Mouse (Mus musculus): Measurements from ENCODE around the gene Rab43. TPM values are rescaled to one million over a fixed set of nuclear protein-coding genes. Genes with fewer than 3 reads are reported as not detected.
"Not testable (repeated sequence)": the region's sequence is repeated elsewhere in the genome, so short reads cannot be mapped to it uniquely, and the experiment has no call there.

Gene Rab43
- polyA plus RNA-seq, 1 experiment from 2014 or later = 7.5 TPM

DNA sequence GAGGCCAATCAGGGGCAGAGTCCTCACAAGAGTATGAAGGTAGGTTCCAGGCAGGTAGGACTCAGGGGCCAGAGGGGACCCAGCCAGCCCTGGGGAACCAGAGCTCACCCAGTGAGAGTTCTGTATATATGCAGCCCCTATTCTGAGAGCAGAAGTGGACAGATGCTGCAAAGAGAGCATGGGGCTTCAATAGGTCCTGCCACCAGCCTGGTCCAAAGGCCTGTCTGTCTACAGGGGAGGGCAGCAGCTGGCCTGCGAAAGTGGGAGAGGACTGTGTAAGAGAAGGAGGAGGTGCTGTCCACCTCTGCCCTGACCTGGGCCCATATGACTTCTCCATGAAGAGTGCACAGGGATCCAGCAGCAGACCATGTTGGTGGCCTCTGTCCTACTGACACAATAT, 35.3 kb downstream of the Rab43 start:
- DNase-seq (ENCODE audit: low spot score) = no peak

DNA sequence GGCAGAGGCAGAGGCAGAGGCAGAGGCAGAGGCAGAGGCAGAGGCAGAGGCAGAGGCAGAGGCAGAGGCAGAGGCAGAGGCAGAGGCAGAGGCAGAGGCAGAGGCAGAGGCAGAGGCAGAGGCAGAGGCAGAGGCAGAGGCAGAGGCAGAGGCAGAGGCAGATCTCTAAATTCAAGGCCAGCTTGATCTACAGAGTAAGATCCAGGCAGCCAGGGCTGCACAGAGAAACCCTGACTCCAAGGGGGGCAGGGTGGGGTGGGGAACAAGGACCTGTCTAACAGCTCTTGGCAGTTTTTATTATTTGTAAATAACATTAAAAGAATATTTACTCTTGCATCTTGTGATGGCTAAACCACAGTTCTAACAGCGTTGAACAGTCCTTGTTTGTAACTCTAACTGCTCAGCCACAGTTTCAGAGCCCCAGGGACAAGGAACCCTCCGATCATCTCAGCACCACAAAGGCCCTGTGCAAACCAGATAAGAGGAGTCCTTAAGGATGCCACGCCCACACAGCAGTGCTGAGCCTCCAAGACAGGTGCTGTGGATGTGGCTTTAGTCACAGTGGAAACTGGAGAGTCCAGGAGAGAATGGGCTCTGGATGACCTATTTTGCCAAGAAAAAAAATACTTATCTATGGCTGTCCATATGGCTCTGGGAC, 36.2 kb downstream of the Rab43 start:
- no peaks in the 10 kb centered on the region for H3K9me3 ChIP-seq (ENCODE audit: control insufficient read depth, low read length)
- H3K4me1 ChIP-seq (ENCODE audit: control insufficient read depth, insufficient read depth, low read length) = no peaks in the 10 kb centered on the region
- ATAC-seq (ENCODE audit: insufficient number of reproducible peaks, low FRiP score, low TSS enrichment, low read depth) (no peak), DNase-seq (ENCODE audit: low spot score) (no peak)
- no peak overlapping the region for H3K9ac ChIP-seq (ENCODE audit: low read length)
- no peak overlapping the region for H3K27ac ChIP-seq (replicated peaks; ENCODE audit: low read depth, low read length)
- no peaks in the 10 kb centered on the region for H3K27me3 ChIP-seq (ENCODE audit: control insufficient read depth, insufficient read depth, low read length)
- H3K4me2 ChIP-seq (ENCODE audit: low read depth, severe bottlenecking) = no peak overlapping the region
- no peak overlapping the region for H3K4me3 ChIP-seq (ENCODE audit: low read depth, low read length)
- no peaks in the 10 kb centered on the region for H3K36me3 ChIP-seq (ENCODE audit: control insufficient read depth, insufficient read depth, low read length)
- WGBS = 71% methylated on average over 3 of the region's 3 CpGs

More for the DNA sequence above, 35.3 kb downstream of the Rab43 start:
- no peak for ATAC-seq (ENCODE audit: insufficient number of reproducible peaks, low FRiP score, low TSS enrichment, low read depth)
- WGBS = 80% methylated on average over 1 of the region's 1 CpGs
- Histone ChIP-seq H3K36me3 (ENCODE audit: control insufficient read depth, insufficient read depth, low read length) (no peaks in the 10 kb centered on the region), H3K9me3 (ENCODE audit: control insufficient read depth, low read length) (no peaks in the 10 kb centered on the region), H3K27ac (replicated peaks; ENCODE audit: low read depth, low read length) (no peak overlapping the region), H3K27me3 (ENCODE audit: control insufficient read depth, insufficient read depth, low read length) (no peaks in the 10 kb centered on the region), H3K4me3 (ENCODE audit: low read depth, low read length) (no peak overlapping the region), H3K4me2 (ENCODE audit: low read depth, severe bottlenecking) (no peak overlapping the region), H3K9ac (ENCODE audit: low read length) (no peak overlapping the region), H3K4me1 (ENCODE audit: control insufficient read depth, insufficient read depth, low read length) (no peaks in the 10 kb centered on the region)

DNA sequence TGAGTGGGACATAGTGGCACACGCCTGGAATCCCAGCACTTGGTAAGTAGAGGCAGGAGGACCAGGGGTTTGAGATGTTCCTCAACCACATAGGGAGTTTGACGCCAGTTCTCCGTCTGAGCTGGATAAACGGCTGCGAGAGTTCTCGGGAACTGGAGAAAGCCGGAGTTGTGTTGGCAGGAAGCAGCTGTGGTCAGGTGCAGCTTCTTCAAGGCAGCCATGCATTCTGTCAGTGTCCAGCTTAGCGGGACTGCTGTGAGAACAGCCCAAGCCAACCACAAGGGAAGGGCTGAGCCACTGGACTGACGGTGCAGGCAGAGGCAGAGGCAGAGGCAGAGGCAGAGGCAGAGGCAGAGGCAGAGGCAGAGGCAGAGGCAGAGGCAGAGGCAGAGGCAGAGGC, 37.1 kb downstream of the Rab43 start:
- Histone ChIP-seq H3K4me3 (ENCODE audit: low read depth, low read length) (no peak overlapping the region), H3K36me3 (ENCODE audit: control insufficient read depth, insufficient read depth, low read length) (no peaks in the 10 kb centered on the region), H3K27ac (replicated peaks; ENCODE audit: low read depth, low read length) (no peak overlapping the region), H3K4me1 (ENCODE audit: control insufficient read depth, insufficient read depth, low read length) (no peaks in the 10 kb centered on the region), H3K9me3 (ENCODE audit: control insufficient read depth, low read length) (no peaks in the 10 kb centered on the region), H3K4me2 (ENCODE audit: low read depth, severe bottlenecking) (no peak overlapping the region), H3K9ac (ENCODE audit: low read length) (no peak overlapping the region), H3K27me3 (ENCODE audit: control insufficient read depth, insufficient read depth, low read length) (no peaks in the 10 kb centered on the region)
- 83% methylated on average over 9 of the region's 9 CpGs for WGBS
- no peak for DNase-seq (ENCODE audit: low spot score)
- ATAC-seq (ENCODE audit: insufficient number of reproducible peaks, low FRiP score, low TSS enrichment, low read depth) = no peak

- no peak overlapping the region for H3K9ac ChIP-seq (ENCODE audit: low read length)
- ATAC-seq (ENCODE audit: insufficient number of reproducible peaks, low FRiP score, low TSS enrichment, low read depth) = no peak
- H3K27ac ChIP-seq (replicated peaks; ENCODE audit: low read depth, low read length) = no peak overlapping the region
- no peaks in the 10 kb centered on the region for H3K9me3 ChIP-seq (ENCODE audit: control insufficient read depth, low read length)
- WGBS = 30% methylated on average over 1 of the region's 1 CpGs
- H3K4me3 ChIP-seq (ENCODE audit: low read depth, low read length) = no peak overlapping the region
- H3K36me3 ChIP-seq (ENCODE audit: control insufficient read depth, insufficient read depth, low read length) = no peaks in the 10 kb centered on the region
- no peak for DNase-seq (ENCODE audit: low spot score)
- H3K4me2 ChIP-seq (ENCODE audit: low read depth, severe bottlenecking) = no peak overlapping the region
- no peaks in the 10 kb centered on the region for H3K4me1 ChIP-seq (ENCODE audit: control insufficient read depth, insufficient read depth, low read length)
- H3K27me3 ChIP-seq (ENCODE audit: control insufficient read depth, insufficient read depth, low read length) = no peaks in the 10 kb centered on the region
These were observed 37.5 kb downstream of the Rab43 start for GRCm38 (mm10) chr6:87774466-87774865.

DNA sequence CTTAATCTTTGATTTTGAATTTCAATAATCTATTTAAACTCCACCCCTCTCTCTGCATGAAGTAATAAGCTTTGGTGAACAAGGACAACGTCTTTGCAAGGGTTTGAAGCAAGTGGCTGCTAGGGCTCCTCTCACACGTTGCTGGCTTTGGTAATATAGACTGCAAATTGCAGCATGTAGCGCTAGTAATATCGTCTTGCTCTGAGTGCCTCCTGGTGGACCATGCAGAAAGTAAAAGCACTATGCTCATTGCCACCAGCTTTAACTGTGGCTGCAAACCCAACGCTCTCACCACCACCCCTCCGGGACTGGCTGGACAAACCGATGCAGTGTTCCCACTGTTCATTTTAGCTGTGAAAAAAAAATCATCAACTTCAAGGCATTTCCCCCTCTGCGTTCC, 41.3 kb downstream of the Rab43 start:
- Histone ChIP-seq H3K9me3 (ENCODE audit: control insufficient read depth, low read length) (no peaks in the 10 kb centered on the region), H3K27ac (replicated peaks; ENCODE audit: low read depth, low read length) (no peak overlapping the region), H3K27me3 (ENCODE audit: control insufficient read depth, insufficient read depth, low read length) (no peaks in the 10 kb centered on the region), H3K36me3 (ENCODE audit: control insufficient read depth, insufficient read depth, low read length) (no peaks in the 10 kb centered on the region), H3K4me1 (ENCODE audit: control insufficient read depth, insufficient read depth, low read length) (no peaks in the 10 kb centered on the region), H3K4me3 (ENCODE audit: low read depth, low read length) (no peak overlapping the region), H3K9ac (ENCODE audit: low read length) (no peak overlapping the region), H3K4me2 (ENCODE audit: low read depth, severe bottlenecking) (no peak overlapping the region)
- ATAC-seq (ENCODE audit: insufficient number of reproducible peaks, low FRiP score, low TSS enrichment, low read depth) (no peak), DNase-seq (ENCODE audit: low spot score) (no peak)
- WGBS = 62% methylated on average over 8 of the region's 8 CpGs

- H3K9ac ChIP-seq (ENCODE audit: low read length); H3K4me1 ChIP-seq (ENCODE audit: control insufficient read depth, insufficient read depth, low read length); ATAC-seq (ENCODE audit: insufficient number of reproducible peaks, low FRiP score, low TSS enrichment, low read depth); H3K4me3 ChIP-seq (ENCODE audit: low read depth, low read length); H3K4me2 ChIP-seq (ENCODE audit: low read depth, severe bottlenecking); H3K36me3 ChIP-seq (ENCODE audit: control insufficient read depth, insufficient read depth, low read length); H3K9me3 ChIP-seq (ENCODE audit: control insufficient read depth, low read length); H3K27ac ChIP-seq (replicated peaks; ENCODE audit: low read depth, low read length); DNase-seq (ENCODE audit: low spot score); H3K27me3 ChIP-seq (ENCODE audit: control insufficient read depth, insufficient read depth, low read length): not testable (repeated sequence)
- 97% methylated on average over 2 of the region's 2 CpGs for WGBS
These were observed 47.7 kb downstream of the Rab43 start for GRCm38 (mm10) chr6:87764296-87764695.

DNA sequence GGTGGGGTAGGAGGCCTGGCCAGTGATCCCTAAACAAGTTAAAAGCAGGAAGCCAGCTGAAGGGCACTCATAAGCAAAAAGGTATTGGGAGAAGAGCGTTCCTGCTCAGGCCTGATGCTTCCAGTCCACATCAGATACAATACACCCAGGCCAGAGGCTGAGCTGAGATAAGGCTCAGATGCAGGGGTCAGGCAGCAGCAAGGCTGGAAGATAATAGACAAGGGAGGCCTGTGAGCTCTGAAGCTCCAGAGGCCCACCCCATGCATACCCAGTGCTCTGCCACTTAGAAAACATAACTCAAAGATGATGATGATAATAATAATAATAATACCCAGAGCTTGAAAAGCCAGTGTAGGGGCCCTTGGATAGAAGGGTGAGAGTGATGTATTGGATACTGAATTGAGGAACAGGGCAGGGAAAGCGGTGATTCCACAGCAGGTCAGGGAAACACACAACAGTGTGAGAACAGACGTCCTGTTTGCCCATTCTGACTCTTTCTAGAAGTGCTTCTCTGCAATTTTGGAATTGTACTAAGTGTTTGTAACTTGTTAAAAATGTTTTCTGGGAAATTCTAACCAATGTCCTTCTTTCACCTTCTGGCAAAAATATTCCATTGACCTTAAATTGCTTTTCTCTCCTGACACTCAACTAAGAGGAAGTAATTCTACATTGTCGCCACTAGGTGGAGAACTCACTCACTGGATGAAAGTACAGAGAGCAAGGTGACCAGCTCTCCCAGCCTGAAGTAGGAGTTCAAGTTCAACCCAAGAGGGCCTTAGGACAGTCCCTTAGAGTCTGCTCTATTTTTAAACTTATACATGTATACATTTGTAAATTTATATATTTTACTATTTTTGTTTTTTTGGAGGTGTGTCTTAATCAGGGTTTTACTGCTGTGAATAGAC, 48.3 kb downstream of the Rab43 start:
- H3K4me3 ChIP-seq (ENCODE audit: low read depth, low read length) = no peak overlapping the region
- no peak overlapping the region for H3K9ac ChIP-seq (ENCODE audit: low read length)
- H3K27me3 ChIP-seq (ENCODE audit: control insufficient read depth, insufficient read depth, low read length) = no peaks in the 10 kb centered on the region
- no peaks in the 10 kb centered on the region for H3K36me3 ChIP-seq (ENCODE audit: control insufficient read depth, insufficient read depth, low read length)
- 71% methylated on average over 4 of the region's 4 CpGs for WGBS
- ATAC-seq (ENCODE audit: insufficient number of reproducible peaks, low FRiP score, low TSS enrichment, low read depth) = no peak
- no peak overlapping the region for H3K4me2 ChIP-seq (ENCODE audit: low read depth, severe bottlenecking)
- no peaks in the 10 kb centered on the region for H3K9me3 ChIP-seq (ENCODE audit: control insufficient read depth, low read length)
- no peak for DNase-seq (ENCODE audit: low spot score)
- no peak overlapping the region for H3K27ac ChIP-seq (replicated peaks; ENCODE audit: low read depth, low read length)
- H3K4me1 ChIP-seq (ENCODE audit: control insufficient read depth, insufficient read depth, low read length) = no peaks in the 10 kb centered on the region

DNA sequence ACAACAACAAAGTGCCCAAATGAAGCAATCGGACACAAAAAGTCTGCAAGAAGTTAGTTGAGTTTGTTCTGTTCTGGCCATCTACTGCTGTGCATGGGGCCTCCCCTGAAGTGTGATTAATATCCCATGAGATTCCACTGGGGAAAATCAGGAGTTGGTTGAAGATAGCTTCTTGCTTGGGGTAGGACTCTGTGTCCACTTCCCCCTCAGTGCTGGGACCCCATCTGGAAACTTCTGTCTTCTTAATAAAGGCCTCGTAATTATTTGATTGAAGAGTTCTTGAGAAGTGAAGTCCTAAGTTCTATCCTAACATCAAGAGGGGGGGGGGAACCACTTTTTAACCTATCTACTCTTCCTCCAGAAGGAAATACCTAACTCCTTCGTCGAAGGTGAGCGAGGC, 49.8 kb downstream of the Rab43 start:
- H3K9ac ChIP-seq (ENCODE audit: low read length) = no peak overlapping the region
- no peaks in the 10 kb centered on the region for H3K27me3 ChIP-seq (ENCODE audit: control insufficient read depth, insufficient read depth, low read length)
- no peaks in the 10 kb centered on the region for H3K36me3 ChIP-seq (ENCODE audit: control insufficient read depth, insufficient read depth, low read length)
- no peak overlapping the region for H3K4me3 ChIP-seq (ENCODE audit: low read depth, low read length)
- 85% methylated on average over 5 of the region's 5 CpGs for WGBS
- ATAC-seq (ENCODE audit: insufficient number of reproducible peaks, low FRiP score, low TSS enrichment, low read depth) (no peak), DNase-seq (ENCODE audit: low spot score) (no peak)
- H3K4me1 ChIP-seq (ENCODE audit: control insufficient read depth, insufficient read depth, low read length) = no peaks in the 10 kb centered on the region
- H3K27ac ChIP-seq (replicated peaks; ENCODE audit: low read depth, low read length) = no peak overlapping the region
- no peaks in the 10 kb centered on the region for H3K9me3 ChIP-seq (ENCODE audit: control insufficient read depth, low read length)
- H3K4me2 ChIP-seq (ENCODE audit: low read depth, severe bottlenecking) = no peak overlapping the region

Data from limb, embryonic 11.5 days (tissue).